Mouse (Mus musculus): ENCODE results near the gene Sorcs1.

Sorcs1 gene

GRCm38 (mm10) chr19:50677903-50678896, at the start of gene Sorcs1:
Gene Sorcs1 (minus strand): TSS chr19:50678646.
- no peak for DNase-seq (ENCODE audit: extremely low read depth, low read depth, low spot score)

- DNase-seq (ENCODE audit: extremely low read depth, low read depth, low spot score), result no peak
Measured at GRCm38 (mm10) chr19:50683277-50683676, 4.8 kb upstream of the Sorcs1 start.

GRCm38 (mm10) chr19:50678946-50679345, 500 bp upstream of the Sorcs1 start:
- no peak for DNase-seq (ENCODE audit: extremely low read depth, low read depth, low spot score)

- DNase-seq (ENCODE audit: extremely low read depth, low read depth, low spot score), result no peak
Measured at GRCm38 (mm10) chr19:50676578-50677524, 1.6 kb downstream of the Sorcs1 start.

GRCm38 (mm10) chr19:50674921-50675320, 3.5 kb downstream of the Sorcs1 start:
- DNase-seq (ENCODE audit: extremely low read depth, low read depth, low spot score), result no peak

DNA sequence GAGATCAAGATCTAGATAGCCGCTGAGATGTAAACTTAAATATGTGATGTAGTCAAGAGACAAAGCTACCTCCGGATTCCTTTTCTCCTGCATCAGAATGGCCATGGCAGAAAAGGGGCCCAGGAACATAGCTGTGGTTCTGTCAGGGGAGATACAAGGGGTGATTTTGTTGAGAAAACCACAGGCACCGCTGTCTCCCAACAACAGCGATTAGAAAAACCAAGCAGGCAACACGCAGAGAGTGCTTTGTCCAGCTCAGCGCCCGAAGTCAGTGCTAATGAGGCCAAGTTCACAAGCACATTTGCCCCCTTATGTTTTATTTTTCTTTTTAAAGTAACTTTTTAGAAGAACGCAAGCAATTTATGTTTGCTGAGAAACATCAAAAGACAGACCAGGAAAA, 10.9 kb downstream of the Sorcs1 start:
- no peak for DNase-seq (ENCODE audit: extremely low read depth, low read depth, low spot score)

DNA sequence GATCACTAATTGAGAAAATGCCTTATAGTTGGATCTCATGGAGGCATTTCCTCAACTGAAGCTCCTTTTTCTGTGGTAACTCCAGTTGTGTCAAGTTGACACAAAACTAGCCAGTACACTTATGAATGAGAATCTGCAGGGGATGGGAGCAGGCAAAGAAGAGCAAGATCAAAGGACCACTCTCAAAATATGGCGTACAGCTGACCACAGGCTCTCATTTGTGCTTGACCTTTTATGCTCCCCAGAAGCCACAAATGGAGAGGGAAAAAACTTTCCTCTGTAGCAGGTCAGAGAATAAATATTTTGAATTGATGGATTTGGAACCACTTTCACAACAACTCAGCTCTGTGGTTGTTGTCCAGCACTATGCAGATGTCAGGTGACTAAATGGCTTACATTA, 14.1 kb downstream of the Sorcs1 start:
- DNase-seq (ENCODE audit: extremely low read depth, low read depth, low spot score), result no peak

- no peak for DNase-seq (ENCODE audit: extremely low read depth, low read depth, low spot score)
Measured at GRCm38 (mm10) chr19:50659144-50659543, 19.3 kb downstream of the Sorcs1 start.

GRCm38 (mm10) chr19:50652750-50653149, 25.7 kb downstream of the Sorcs1 start:
- DNase-seq (ENCODE audit: extremely low read depth, low read depth, low spot score), result no peak

DNA sequence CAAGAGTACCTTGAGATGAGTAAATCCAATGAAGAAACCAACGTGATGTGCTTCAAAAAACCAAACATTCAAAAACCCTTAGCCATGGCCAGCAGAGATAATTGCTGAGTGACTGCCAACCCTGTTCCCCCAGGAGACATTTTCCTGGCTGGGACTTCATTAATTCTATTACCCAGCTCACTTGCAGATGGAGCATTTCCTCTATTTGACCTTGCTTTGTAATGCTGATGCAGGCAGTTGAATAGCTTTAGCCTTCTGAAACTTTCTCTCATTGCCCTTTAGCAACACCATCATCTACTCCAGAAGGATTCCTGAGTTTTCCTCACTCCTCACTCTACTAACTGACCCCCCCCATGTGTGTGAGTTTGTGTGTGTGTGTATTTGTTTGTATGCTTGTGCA, 34.6 kb downstream of the Sorcs1 start:
- DNase-seq (ENCODE audit: extremely low read depth, low read depth, low spot score), result no peak

- no peak for DNase-seq (ENCODE audit: extremely low read depth, low read depth, low spot score)
Measured at GRCm38 (mm10) chr19:50642121-50642520, 36.3 kb downstream of the Sorcs1 start.

- DNase-seq (ENCODE audit: extremely low read depth, low read depth, low spot score), result no peak
Measured at GRCm38 (mm10) chr19:50640251-50641032, 38.0 kb downstream of the Sorcs1 start.

GRCm38 (mm10) chr19:50638176-50638575, 40.3 kb downstream of the Sorcs1 start:
- DNase-seq (ENCODE audit: extremely low read depth, low read depth, low spot score), result no peak

DNA sequence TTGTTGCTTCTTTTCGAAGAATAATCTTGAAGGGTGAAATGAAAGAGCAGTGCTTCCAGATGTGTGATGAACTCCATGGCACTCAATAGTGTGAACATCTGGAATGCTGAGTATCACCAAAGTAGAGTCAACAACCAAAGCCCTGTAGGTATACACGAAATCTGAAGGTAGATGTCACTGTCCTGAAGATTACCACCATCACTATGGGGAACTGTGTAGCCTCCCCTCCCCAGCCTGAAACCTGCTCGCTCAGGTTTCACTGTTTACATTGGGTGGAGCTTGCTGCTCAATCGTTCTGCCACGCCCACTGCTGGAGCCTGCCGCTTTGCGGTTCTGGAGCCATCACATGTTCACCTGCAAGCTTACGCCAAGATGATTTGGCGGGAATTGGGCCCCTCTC, 64.4 kb downstream of the Sorcs1 start:
- DNase-seq (ENCODE audit: extremely low read depth, low read depth, low spot score), result no peak

GRCm38 (mm10) chr19:50611619-50612018, 66.8 kb downstream of the Sorcs1 start:
- DNase-seq (ENCODE audit: extremely low read depth, low read depth, low spot score), result no peak

DNA sequence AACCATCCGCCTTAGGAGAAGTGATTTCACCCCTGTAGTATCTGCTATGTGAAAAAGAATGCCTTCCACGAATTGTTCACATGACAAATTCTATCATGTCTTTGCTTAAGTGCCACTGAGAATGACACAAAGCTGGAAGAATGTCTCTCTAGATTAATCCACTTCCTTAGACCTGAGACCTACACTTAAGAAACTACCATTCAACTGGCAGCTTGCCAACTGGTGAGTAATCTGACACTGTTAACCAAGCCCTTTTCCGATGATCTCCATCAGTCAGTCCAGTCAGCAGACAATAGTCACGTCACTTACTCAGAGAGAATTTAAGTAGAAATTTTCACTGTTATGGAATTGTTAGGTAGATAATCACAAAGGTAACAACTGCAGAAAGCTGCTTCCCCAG, 74.6 kb downstream of the Sorcs1 start:
- DNase-seq (ENCODE audit: extremely low read depth, low read depth, low spot score), result no peak

- no peak for DNase-seq (ENCODE audit: extremely low read depth, low read depth, low spot score)
Measured at GRCm38 (mm10) chr19:50603380-50603779, 75.1 kb downstream of the Sorcs1 start.

- DNase-seq (ENCODE audit: extremely low read depth, low read depth, low spot score), result no peak
Measured at GRCm38 (mm10) chr19:50597300-50597699, 81.1 kb downstream of the Sorcs1 start.

DNA sequence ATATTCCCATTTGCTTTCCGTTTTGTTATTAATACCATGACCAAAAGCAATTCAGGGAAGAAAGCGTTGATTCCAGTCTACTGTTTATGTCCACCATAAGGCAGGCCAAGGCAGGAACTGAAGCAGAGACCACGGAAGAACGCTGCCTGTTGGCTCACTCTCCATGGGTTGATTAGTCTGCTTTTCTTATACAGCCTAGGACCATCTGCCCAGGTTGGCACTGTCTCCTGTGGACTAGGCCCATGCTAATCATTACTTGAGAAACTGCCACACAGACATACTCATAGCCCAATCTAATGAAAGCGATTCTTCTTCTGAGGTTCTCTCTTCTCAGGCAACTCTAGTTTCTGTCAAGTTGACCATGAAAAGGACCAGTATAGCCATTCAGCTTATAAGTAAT, 92.3 kb downstream of the Sorcs1 start:
- DNase-seq (ENCODE audit: extremely low read depth, low read depth, low spot score), result no peak

GRCm38 (mm10) chr19:50582952-50583351, 95.5 kb downstream of the Sorcs1 start:
- no peak for DNase-seq (ENCODE audit: extremely low read depth, low read depth, low spot score)

Measured in fat pad, adult 2 months (tissue).